18 mouse cellular contexts compared by ENCODE assay signal in genomic region chr4:46558672-46559667, GRCm38 (mm10). TPM values are rescaled to one million over a fixed set of nuclear protein-coding genes. Genes with fewer than 3 reads are reported as not detected.
DNase-seq lines count a peak whose midpoint lies in the region; ATAC-seq and TF ChIP-seq lines count a peak whose summit lies in the region.
"Had no signal": no experiment of that assay in that cellular context is flagged by ENCODE, and none has a peak within 500 bp of the region (broad histone marks: within the 10 kb centered on the region; RNA-seq: fewer than 3 reads in every experiment).

No protein-coding gene starts in this region.

- 35% methylated on average over 22 of the region's 22 CpGs for WGBS in intestine, postnatal 0 days
- 55% methylated on average over 21 of the region's 22 CpGs for WGBS in stomach, postnatal 0 days

- TF ChIP-seq EP300 in stomach, postnatal 0 days (optimal IDR thresholded peaks at IDR 0.05), result no peak

- H3K9ac ChIP-seq in intestine, postnatal 0 days (ENCODE audit: low read depth, low read length), result no peak overlapping the region; the same call in 1 of the 2 replicates
- H3K9ac ChIP-seq in stomach, postnatal 0 days (ENCODE audit: low read length), result no peak overlapping the region
- H3K9ac ChIP-seq: heart, embryonic 12.5 days had no signal

- peak; percentile 76 for ATAC-seq in intestine, postnatal 0 days
- peak; percentile 54 for ATAC-seq in megakaryocyte, adult 5-6 weeks (ENCODE audit: poor library complexity, severe bottlenecking)
- no peak; the same call in 1 of the 2 replicates for ATAC-seq in stomach, postnatal 0 days (ENCODE audit: low FRiP score, low TSS enrichment)

- TF ChIP-seq CTCF in intestine, postnatal 0 days (IDR thresholded peaks at IDR 0.05; ENCODE audit: low read depth), result peak; percentile 5; the same call in 1 of the 2 replicates
- TF ChIP-seq CTCF in stomach, postnatal 0 days (IDR thresholded peaks at IDR 0.05; ENCODE audit: low read depth), result no peak

- H3K27ac ChIP-seq in intestine, postnatal 0 days (ENCODE audit: low read depth, low read length), result peak overlapping the region; percentile 83
- H3K27ac ChIP-seq in stomach, postnatal 0 days (replicated peaks), result peak overlapping the region; percentile 84
- H3K27ac ChIP-seq: hindbrain, embryonic 10.5 days had no signal

- peak; percentile 10 for DNase-seq in urinary bladder, adult 2 months (ENCODE audit: low spot score)
- no peak for DNase-seq in urinary bladder, postnatal 14 days (ENCODE audit: low spot score)
- DNase-seq in stomach, postnatal 0 days (ENCODE audit: low spot score), result no peak
- no peak for DNase-seq in layer of hippocampus, adult 9-10 months (ENCODE audit: low spot score)
- DNase-seq in thymus, postnatal 4 days, result no peak
- DNase-seq in T-cell, adult 2 months (ENCODE audit: low spot score), result no peak
- DNase-seq: adrenal gland, postnatal 36 days; gastrocnemius, postnatal 10 days; kidney, adult 11 months; kidney, postnatal 25 days; layer of hippocampus, postnatal 36 days; spleen, adult 18-20 months; thymus, adult 18-20 months had no signal

- H3K4me1 ChIP-seq in intestine, postnatal 0 days (replicated peaks; ENCODE audit: control insufficient read depth, insufficient read depth, low read length), result peaks cover 17% of the 10 kb centered on the region
- 0 out of 2 replicates have a peak, but pooled peaks cover 2% of the 10 kb centered on the region for H3K4me1 ChIP-seq in stomach, postnatal 0 days (replicated peaks; ENCODE audit: control insufficient read depth, insufficient read depth)

- no peak overlapping the region; the same call in 1 of the 2 replicates for H3K4me2 ChIP-seq in intestine, postnatal 0 days (replicated peaks; ENCODE audit: low read depth)
- no peak overlapping the region for H3K4me2 ChIP-seq in stomach, postnatal 0 days (replicated peaks; ENCODE audit: low read depth)
- H3K4me2 ChIP-seq: heart, embryonic 12.5 days; midbrain, embryonic 11.5 days had no signal

- H3K27me3 ChIP-seq in intestine, postnatal 0 days (replicated peaks; ENCODE audit: control insufficient read depth, insufficient read depth, low read length), result no peaks in the 10 kb centered on the region
- no peaks in the 10 kb centered on the region for H3K27me3 ChIP-seq in stomach, postnatal 0 days (ENCODE audit: control insufficient read depth, insufficient read depth, low read length)

- H3K4me3 ChIP-seq in intestine, postnatal 0 days (ENCODE audit: low read depth, low read length), result no peak overlapping the region
- no peak overlapping the region for H3K4me3 ChIP-seq in stomach, postnatal 0 days (ENCODE audit: low read depth, low read length)
- H3K4me3 ChIP-seq: heart, embryonic 12.5 days; hindbrain, embryonic 10.5 days had no signal

- H3K9me3 ChIP-seq in intestine, postnatal 0 days (ENCODE audit: control insufficient read depth), result no peaks in the 10 kb centered on the region
- no peaks in the 10 kb centered on the region for H3K9me3 ChIP-seq in stomach, postnatal 0 days (ENCODE audit: control insufficient read depth, low read length)
- H3K9me3 ChIP-seq: heart, embryonic 12.5 days; hindbrain, embryonic 10.5 days had no signal

- peaks cover 10% of the 10 kb centered on the region; the same call in 1 of the 2 replicates for H3K36me3 ChIP-seq in intestine, postnatal 0 days (ENCODE audit: control insufficient read depth, insufficient read depth)
- no peaks in the 10 kb centered on the region for H3K36me3 ChIP-seq in stomach, postnatal 0 days (ENCODE audit: control insufficient read depth, insufficient read depth, low read length)
- H3K36me3 ChIP-seq: heart, embryonic 12.5 days; hindbrain, embryonic 10.5 days had no signal

RNA-seq across cellular contexts. Expression of gene Trim14, which starts 23.0 kb away (rescaled TPM):
- 5.0 and 5.7 TPM in 2 replicates for polyA plus RNA-seq in urinary bladder, adult 2 months (2012; rRNA removed)
- polyA plus RNA-seq in intestine, postnatal 0 days (2015; fragmentation: Nextera tagmentation; extraction: Ambion mirVana), result 14.1 and 15.7 TPM in 2 replicates
- total RNA-seq in megakaryocyte, adult 5-6 weeks (2015), result 9.7 and 13.3 TPM in 2 replicates
- total RNA-seq in megakaryocyte, adult 5-6 weeks (2017), result 26.8 and 42.5 TPM in 2 replicates
- polyA plus RNA-seq in stomach, postnatal 0 days (2015; fragmentation: Nextera tagmentation; extraction: Ambion mirVana), result 4.0 and 4.5 TPM in 2 replicates

RNA-seq across cellular contexts. Expression of gene Coro2a, which starts 43.0 kb away (rescaled TPM):
- 6.4 and 7.0 TPM in 2 replicates for polyA plus RNA-seq in urinary bladder, adult 2 months (2012; rRNA removed)
- 53.0 and 59.7 TPM in 2 replicates for polyA plus RNA-seq in intestine, postnatal 0 days (2015; fragmentation: Nextera tagmentation; extraction: Ambion mirVana)
- total RNA-seq in megakaryocyte, adult 5-6 weeks (2015), result 54.8 and 55.6 TPM in 2 replicates
- total RNA-seq in megakaryocyte, adult 5-6 weeks (2017), result 31.4 and 31.9 TPM in 2 replicates
- polyA plus RNA-seq in stomach, postnatal 0 days (2015; fragmentation: Nextera tagmentation; extraction: Ambion mirVana), result 16.7 and 17.2 TPM in 2 replicates
